Mouse (Mus musculus) A20 (cell line): ENCODE results near the gene Acvr1b.

Source experiments
- DNase-seq: peaks from one replicate; pipeline ENCODE4 v3.0.0-alpha.2; 2011; ENCODE audit warnings: low read depth, low spot score

The Acvr1b gene

DNA sequence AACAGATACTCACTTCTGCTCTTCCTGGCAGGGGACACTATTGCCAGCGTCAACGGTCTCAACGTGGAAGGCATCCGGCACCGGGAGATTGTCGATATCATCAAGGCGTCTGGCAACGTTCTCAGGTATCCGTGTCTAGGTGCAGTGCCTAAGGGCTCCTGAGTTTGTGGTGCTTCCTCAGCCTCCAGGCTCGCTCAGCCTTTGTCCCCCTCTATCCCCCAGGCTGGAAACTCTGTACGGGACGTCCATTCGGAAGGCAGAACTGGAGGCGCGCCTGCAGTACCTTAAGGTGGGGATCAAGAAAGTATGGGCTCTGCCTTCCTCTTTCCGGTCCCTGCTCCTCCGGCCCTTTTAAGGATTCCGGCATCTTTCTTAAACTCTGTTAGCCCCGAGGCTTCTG, 56.6 kb downstream of the Acvr1b start:
- no peak for DNase-seq

DNA sequence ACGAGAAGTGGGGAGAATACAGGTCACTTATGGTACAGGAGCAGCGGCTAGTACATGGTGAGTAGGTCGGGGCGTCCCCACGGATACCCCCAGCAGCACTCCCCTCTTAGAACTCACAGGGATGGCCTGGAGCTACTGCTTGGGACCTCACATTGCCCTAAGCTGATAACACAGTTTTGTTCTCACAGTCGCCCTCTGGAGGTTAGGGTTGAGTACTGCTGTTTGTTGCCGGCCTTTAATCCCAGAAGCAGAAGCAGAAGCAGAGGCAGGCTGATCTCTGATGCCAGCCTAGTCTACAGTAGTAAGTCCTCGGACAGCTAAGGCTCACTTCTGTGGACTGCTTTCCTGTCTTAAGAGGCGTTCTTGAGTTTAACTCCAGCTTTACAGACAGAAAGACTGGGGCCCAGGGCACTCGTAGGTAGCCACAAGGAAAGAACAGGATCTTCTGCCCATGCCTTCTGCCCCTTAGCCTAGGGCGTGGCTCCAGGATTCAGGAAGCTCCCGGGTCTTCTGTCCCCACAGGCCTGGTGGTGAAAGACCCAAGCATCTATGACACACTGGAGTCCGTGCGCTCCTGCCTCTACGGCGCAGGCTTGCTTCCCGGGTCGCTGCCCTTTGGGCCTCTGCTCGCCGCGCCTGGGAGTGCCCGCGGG, 57.3 kb downstream of the Acvr1b start:
- DNase-seq, result peak; percentile 72

DNA sequence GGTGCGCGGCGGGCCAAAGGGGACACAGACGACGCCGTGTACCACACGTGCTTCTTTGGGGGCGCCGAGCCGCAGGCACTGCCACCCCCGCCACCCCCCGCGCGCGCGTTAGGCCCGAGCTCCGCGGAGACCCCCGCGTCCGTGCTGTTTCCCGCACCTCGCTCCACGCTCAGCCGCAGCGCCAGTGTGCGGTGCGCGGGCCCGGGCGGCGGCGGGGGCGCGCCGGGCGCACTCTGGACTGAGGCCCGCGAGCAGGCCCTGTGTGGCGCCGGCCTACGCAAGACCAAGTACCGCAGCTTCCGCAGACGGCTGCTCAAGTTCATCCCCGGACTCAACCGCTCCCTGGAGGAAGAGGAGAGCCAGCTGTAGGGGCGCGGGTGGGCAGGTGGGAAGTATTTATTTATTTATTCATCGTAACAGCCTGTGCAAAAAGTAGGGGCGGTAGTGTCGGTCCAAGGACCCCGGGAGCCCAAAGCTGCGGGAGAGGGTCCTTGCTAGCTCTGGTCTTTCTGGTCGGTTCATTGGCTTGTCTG, 57.8 kb downstream of the Acvr1b start:
- DNase-seq, result no peak

DNA sequence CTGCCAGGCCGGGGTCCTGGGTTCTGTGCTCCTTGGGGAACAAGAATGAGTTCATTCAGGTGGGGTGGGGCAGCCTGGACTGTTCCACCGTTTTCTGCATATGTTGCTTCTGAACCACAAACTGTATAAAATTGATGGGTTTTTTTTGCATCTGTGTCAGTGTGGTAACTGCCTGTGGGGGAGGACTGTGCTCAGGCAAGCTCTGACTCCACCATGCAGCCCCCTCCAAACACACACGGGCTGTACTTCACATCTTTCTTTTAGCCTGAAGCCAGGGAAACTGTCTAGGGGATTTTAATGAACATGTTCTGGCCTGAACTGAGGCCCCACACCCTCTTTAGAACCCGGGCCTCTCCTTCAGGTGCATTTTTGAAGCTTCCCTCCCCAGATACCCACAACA, 58.7 kb downstream of the Acvr1b start:
- no peak for DNase-seq

DNA sequence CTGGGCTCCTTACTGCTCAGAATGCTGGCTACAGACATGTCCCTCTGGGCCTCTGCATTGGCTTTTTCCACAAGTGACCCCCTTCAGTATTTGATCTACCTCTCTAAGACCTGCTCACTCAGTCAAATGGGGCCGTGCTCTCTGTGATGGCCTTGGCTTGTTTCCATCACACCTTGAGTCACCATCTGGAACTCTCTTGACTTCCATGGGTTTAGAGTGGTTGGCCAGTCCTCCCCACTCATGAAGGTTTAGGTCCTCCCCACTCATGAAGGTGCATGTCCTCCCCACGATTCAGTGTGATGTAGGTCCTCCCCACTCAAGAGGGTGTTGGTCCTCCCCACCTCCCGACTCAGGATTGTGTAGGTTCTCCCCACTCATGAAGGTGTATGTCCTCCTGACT, 59.3 kb downstream of the Acvr1b start:
- DNase-seq, result no peak

DNA sequence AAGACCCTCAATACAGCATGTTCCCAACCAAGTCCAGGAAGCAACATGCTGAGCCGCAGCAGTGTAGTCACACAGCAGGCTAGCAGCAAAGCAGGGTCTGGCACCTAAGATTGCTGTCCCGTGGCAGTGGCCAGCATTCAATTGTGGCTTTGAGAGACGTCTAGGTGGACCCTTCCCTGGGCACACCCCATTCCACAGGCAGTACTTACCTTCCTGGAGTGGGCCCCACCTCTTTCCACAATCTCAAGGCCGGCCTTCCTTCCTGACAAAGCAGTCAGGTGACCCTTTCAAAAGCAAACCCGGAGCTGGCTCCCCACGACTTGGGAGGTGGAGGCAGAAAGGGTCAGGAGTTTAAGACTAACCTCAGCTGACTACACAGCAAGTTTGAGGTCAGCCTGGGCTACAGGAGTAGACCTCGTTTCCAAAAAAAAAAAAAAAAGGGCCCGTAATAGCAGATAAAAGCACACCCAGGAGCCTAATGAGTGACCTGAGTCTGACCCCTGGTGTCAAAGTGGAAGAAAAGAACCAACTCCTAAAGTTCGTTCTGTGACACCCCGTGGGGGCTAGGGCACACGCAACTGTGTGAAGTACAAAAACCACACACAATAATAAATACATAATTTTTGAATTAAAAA, 59.9 kb downstream of the Acvr1b start:
- DNase-seq, result no peak

DNA sequence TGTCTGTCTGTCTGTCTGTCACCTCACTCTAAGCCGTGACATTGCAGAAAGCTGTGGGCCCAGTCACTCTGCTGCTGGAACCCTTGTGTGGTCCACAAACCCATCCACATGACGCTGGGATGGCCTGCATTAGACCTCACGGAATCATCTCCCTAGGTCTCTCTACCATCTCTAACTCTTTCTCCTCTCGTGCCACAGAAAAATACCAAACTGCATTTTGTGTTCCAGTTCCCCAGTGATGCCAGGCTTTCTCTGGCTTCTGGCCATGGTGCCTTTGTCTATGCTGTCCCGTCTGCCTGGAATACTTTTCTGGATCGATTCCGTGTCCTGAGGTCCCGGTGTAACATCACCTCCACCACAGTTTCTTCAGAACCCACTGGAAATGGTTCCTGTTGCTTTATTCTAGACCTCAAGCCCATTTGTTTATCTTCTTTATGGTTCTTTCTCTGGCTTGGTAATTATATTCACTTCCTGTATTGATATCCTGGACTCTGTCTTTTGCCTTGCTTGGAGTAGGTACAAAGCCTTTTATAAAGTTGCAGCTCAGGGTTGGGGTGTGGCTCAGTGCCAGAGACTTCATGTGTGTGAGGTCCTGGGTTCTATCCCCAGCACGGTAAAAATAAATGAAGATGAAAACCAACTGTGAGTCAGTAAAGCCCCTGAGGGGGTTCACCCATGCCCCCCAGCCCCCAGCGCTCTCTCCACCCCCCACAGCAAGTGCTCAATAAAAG, 60.9 kb downstream of the Acvr1b start:
- no peak for DNase-seq

DNA sequence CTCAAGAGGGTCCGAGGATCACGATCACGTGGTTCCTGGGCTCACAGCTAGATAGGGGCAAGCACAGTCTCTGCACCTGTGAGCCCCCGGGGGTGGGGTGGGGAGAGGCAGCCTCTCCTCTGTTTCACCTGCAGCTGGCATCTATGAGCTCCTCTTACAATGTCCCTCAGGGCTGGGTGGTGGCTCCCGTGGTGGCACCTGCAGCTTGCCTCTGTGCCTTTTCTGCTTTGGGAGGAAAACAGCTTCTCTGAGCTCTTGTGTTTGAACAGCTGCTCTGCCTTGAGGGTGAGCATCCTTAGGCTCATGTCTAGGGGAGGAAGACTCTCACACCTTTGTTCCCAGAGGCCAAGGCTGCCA, 61.5 kb downstream of the Acvr1b start:
- DNase-seq, result peak; percentile 90

DNA sequence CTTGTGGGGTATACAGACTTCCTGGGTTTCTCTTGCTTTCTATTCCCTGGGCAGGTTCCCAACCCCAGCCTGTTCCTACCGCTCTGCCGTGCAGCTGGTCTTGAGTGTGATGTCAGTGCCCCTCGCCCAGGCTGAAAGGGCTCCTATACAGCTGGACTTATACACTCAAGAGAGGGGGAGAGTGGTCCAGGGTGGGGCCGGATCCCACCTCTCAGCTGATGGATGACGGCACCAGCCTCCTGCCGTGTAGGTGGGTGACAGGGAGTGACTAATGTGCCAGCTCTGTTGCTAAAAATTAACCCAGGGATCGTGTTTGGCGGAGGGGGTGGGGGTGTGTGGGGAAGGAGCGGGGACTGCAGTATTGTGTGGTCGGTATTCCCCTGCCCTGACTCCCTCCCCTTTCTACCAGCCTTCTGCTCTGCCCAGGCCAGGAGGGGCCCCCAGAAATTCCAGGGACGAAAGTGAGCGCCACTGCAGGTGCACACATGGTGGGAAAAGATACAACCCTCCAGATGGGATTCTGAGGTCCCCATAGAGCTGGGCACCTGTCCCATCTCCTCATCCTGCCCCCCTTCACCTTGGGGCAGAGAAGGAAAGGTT, 62.0 kb downstream of the Acvr1b start:
- DNase-seq, result no peak

DNA sequence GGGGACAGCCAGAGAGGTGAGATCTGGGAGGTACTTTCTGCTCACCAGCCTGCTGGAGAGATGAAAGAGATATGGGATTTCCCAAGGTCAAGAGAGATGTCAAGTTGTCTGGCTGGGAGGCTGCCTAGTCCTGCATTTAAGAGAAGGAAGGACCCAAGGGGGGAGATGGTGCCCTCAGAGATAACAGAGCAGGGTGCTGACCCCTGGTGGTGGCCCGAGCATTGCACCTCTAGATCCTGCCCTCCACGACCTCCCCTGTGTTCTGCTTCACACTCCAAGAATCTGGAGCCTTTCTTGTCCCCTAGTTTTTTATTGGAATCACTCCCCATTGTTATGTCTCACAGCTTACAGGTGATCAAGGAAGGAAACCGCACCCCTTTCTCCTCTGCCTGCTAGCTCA, 63.0 kb downstream of the Acvr1b start:
- DNase-seq, result peak; percentile 79

DNA sequence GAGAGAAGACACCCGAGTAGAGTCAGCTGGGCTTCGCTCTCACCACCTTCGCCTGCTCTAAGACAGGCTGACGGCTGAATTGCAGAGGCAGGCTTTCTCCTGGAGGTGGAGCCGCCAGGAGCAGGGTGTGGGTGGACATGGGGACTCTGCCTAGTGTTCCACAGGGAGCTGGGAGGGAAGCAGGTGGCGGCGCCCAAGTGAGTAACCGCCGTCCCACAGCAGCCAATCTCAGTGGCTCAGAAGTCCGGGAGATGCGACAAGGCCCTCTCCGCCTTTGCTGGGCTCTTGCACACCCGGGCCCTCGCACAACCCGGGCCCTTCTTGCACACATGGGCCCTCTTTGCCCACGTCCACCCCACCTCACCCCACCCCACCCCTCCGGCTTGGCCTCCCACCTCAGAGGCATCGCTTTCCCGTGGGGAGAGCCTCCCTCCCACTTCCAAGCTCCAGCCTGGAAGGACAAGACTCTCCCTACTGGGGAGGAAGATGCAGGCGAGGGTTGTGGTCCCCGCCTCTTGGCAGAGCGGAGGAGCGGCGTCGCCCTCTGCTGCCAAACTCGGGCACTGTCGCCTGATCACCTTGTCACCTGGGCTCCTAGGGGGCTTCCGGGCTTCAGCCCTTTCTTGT, 65.1 kb downstream of the Acvr1b start:
- DNase-seq, result peak; percentile 66

DNA sequence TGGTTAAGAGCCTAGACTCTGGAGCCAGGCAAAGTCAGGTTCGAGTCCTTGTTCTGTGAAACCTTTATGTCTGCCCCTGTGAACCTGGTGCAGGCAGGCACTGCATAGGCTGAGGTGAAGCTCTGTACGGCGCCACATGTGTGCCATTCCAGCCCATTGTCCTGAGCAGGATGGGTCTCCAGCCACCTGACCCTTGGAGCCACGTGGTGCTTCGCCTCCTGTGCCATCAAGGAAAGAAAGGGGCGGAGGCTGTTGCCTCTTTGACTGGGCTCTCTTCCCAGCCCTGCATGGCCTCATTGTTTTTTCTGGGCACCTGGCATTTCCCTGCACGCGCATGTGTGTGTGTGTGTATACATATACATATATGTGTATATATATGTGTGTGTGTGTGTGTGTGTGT, 66.0 kb downstream of the Acvr1b start:
- no peak for DNase-seq

DNA sequence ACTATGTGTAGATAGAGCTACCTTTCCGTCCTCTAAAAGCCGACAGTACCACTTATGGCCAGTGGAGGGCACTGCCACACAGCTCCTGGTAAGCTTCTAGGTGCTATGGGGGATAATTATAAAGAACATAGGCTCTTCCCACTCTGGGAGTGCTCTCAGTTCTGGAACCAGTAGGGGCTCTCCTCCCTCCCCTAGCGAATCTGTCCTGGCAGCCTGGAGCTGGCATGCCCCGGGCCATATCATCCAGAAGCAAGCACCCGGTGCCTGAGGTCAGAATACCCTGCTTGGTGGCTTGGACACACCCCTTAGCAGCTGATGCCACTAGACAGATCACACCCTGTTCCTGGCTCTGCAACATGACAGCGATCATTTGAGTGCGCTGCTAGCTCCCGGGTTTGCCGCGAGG, 66.9 kb downstream of the Acvr1b start:
- DNase-seq, result peak; percentile 85

DNA sequence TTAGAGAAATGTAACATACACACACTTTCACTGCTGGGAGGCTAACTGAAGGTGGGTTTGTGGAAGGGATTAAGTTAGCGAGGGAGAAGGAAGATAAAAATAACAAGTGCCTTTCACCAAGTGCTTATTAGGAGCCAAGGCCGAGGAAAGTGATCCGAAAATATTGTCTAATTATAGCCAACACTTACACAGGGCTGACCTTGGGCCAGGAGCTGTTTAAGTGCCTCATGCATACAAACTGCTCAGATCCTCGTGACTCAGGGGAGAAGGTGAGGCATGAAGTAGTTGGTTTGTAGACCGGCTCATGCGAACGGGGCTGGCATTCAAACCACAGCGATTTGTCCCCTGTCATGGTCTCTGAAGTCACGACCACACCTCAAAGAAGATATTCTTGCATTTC, 67.4 kb downstream of the Acvr1b start:
- no peak for DNase-seq

DNA sequence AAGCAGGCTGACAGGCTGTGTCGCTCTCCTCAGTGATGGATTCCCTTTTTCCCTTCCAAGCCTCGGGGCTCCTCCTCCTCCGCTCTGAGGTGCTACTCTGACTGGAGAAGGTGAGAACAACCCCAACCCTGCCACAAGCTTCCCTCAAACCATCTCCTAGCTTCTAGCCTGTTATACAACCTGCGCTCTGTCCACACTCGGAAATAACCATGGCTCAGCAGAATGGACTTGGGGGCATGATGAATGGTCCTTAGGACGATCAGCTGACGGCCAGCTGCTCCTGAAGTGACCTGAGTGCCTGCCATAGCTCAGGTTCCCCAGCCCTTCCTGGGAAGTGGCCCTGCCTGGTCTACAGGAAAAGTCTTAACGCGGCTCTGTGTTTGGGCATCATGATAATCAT, 68.0 kb downstream of the Acvr1b start:
- DNase-seq, result no peak

DNA sequence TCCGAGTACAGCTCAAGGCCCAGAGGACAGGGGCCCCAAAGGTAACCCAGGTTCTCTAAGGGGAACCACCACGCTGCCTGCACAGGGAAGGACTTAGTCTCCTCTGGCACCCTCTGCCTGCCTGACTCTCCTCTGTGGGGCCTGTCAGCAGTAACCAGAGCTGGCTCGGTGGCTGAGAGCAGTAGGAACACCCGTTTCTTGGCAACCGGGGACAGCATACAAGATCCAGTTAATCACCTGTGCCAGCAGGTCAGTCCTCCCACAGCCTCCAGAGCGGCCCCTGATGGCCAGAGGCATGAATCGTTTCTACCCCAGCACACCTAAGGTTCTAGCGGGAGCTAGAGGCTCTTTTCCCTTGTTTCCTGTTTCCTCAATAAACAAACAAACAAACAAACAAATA, 68.8 kb downstream of the Acvr1b start:
- peak; percentile 58 for DNase-seq

DNA sequence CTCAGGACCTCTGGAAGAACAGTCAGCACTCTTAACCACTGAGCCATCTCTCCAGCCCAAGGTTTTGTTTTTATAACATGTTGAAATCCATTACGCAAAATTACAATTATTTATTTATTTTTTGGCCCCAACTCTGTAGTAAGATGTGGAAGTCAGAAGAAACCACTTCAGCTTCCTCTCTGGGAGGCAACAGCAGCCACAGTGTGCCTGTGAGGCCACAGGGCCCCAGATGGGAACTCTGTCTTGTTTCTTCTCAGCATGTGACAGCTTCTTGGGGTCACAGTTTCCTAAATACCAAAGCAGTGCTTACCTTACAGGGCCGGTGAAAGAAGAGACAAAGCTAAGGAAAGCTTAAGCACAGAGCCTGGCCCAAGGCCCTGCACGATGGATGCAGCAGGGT, 70.1 kb downstream of the Acvr1b start:
- no peak for DNase-seq

DNA sequence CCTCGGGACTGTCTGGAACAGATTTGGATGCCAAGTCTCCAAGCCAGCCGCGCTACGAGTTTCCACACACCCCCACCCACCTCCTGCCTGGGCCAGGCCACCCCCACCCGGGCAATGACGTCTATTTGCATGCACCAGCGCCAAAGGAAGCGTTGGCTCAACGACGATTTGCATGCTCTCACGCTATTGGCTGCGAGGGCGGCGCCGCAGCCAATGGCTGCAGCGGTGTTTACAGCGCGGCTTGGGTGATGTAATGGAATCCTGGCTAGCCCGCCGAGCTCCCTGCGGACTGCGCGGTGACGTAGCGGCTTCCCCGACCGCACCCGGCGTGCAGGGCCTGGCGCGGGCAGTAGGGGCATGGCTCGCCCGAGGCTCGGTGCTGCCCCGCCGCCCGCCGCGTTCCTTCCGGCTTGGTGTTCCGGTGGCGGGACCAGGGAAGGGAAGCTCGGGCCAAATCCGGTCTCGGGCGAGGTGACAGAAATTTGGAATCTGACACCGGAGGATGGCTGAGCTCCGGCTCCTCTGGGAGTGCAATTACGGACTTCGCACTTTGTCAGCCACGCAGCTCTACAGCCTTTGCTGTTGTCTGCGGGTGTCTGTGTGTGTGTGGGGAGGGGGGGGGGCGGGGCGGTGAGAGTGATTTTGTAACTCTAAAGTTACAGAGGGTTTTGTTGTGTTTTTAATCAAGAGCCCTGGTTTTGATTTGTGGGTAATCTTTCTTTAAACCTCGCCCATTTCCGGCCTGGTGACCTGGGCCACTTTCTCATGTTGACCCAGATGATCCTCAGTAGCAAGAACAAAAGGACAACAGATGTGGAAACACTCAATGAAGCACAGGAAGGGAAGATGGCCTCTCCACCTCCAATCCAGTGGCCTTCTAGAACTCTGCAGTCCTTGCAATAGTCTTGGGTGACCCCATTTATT, 72.6 kb downstream of the Acvr1b start:
- DNase-seq, result peak; percentile 98

DNA sequence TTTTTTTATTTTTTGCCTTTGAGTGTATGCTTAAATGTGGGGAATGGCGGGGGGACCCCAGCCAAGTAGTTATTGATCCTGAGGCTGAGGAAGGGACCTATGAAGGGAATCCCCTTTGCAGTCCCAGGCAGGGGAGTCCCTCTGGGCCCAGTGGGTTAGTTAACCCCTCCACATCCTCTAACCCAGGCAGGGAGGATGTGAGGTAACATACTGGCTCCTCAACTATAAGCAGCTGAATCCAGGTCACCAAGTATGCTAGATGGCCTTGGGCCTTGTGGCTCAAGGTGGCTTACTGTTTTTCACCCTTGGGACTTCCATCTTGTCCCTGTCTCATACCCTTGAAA, 73.3 kb downstream of the Acvr1b start:
- DNase-seq, result peak; percentile 36

DNA sequence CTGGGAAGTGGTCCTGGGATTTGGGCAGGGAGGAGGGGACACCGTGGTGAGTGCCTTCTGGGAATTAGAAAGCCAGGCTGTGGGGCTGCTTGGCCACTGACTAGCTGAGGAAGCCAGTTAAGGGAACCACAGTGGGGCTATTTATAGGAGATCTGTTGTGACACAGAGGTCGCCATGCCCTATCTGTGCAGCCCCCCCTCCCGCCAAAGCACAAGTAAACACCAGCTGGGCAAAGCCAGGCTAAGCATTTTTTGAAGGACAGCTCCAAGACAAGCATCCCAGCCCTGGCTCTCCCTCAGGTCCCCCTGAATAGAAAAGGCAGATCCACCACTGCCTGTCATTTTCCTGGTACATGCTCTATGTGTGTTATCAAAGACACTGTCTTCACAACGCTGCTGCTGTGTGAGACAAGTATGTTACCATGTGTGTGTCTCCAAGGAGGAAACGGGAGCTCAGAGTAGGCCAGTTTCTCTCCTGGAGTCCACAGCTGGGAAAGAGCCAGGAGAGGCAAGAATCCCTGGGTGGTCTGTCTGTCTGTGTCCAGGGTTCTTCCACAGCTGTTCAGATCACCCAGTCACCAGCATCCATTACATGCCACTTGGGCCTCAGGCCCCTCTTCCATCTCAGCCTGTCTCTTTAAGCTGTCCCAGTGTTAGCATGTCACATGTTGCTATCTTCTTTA, 74.3 kb downstream of the Acvr1b start:
- DNase-seq, result no peak
